Mouse (Mus musculus): Measurements from ENCODE around the gene Cbx1.
"Not testable (repeated sequence)": the region's sequence is repeated elsewhere in the genome, so short reads cannot be mapped to it uniquely, and the experiment has no call there.

The Cbx1 gene

DNA sequence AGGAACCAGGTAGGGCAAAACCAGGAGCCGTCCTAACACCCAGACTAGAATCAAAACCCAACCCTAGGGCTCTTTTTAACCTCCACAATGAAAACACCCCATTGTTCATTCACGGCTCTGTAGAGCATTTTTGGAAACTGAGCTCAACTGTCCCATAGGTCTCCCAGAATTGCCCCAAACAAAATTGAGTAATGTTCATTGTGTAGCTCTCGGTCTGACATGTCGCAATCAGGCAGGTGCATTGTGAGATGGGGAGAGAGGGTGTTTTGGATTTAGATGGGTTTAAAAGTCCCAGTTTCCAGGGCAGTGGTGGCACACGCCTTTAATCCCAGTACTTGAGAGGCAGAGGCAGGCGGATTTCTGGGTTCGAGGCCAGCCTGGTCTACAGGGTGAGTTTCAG is 50.5 kb downstream of the Cbx1 start:
- DNase-seq (ENCODE audit: low spot score), result no peak

- no peak for DNase-seq (ENCODE audit: low spot score)
Measured at GRCm38 (mm10) chr11:96839877-96840276, 51.0 kb downstream of the Cbx1 start.

DNA sequence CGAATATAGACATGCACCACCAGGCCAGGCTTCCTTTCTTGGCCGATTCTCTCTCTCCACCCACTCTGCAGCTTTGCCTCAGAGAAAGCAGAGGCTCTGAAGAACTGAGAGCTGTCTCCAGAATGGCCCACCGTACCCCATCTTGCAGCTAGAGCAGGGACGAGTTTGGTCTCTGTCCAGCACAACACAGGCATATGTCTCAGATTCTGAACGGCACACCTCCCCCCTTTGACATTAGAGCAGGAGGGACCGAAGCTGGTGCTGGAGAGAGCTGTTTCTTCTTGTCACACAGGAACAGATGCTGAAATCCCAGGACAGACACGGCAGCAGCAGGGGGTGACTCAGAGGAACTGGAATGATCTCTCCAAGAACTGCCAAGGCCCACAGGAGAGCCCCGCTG is 51.4 kb downstream of the Cbx1 start:
- DNase-seq (ENCODE audit: low spot score), result no peak

- DNase-seq (ENCODE audit: low spot score), result no peak
Measured at GRCm38 (mm10) chr11:96843627-96844026, 54.7 kb downstream of the Cbx1 start.

DNA sequence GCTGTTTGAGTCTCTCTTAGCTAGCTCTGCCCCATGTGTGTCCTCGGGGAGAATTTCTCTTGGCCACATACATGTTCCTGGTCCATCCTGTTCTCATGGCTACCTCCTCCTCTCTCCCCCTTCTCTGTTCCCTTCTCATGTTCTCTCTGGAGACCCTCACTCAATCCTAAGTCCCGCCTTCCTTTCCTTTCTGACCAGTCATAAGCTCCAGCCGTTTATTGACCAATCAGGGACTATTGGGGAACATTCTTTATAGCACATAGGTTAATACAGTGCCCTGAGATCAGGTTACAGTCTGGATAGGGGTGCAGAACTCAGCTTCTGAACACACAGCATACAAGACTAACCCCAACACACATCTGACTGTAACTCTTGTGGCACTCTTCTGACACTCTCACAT is 58.3 kb downstream of the Cbx1 start:
- peak; percentile 77 for DNase-seq (ENCODE audit: low spot score)

DNA sequence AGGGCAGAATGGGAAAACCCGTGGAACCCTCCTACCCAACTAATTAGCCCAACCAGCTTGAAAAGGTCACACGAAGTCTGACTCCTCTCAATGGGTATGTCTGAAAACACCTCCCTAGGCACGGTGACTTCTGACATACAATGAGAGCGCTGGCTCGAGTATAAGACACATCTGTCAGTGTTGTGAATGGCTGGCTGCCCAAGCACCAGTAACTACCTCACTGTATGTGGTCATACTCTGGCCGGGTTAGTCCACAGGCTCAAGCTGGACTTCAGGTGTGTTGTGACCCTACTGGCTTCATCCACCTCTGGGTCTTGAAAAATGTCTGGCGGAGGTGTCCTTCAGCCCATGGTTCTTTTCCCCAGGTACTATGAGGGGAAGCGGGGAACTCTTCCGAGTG is 59.8 kb downstream of the Cbx1 start:
- no peak for DNase-seq (ENCODE audit: low spot score)

DNA sequence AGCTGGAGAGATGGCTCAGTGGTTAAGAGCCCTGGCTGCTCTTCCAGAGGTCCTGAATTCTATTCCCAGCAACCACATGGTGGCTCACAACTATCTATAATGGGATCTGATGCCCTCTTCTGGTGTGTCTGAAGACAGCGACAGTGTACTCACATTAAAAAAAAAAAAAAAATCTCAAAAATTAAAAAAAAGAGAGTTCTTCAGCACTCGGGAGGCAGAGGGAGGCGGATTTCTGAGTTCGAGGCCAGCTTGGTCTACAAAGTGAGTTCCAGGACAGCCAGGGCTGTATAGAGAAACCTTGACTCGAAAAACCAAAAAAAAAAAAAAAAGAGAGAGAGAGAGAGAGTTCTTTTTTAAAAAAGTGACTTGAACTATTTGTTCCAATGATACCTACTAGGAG is 60.2 kb downstream of the Cbx1 start:
- not testable (repeated sequence) for DNase-seq (ENCODE audit: low spot score)

GRCm38 (mm10) chr11:96849681-96850467 is 60.9 kb downstream of the Cbx1 start, which contains the start of gene Copz2:
TSS of gene Copz2 (plus strand) at chr11:96849870.
- peak; percentile 55 for DNase-seq (ENCODE audit: low spot score)

DNA sequence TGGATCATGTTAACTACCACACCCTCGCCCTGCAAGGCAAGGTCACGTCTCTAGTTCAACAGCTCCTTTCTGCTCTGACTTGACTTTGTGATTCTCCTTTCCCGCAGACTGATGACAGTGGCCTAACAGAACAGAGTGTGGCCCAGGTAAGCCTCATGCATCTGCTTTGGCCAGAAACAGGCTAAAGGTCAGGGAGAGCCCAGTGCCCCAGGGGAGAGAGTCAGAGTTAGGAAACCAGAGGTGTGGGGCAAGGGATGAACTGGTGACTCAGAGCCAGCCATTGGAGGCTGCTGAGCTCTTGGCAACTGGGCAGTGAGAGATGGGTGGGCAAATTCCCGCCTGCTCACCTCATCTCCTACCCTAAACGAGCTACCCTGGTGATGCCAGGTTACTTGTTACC is 68.5 kb downstream of the Cbx1 start:
- DNase-seq (ENCODE audit: low spot score), result no peak
